Mouse (Mus musculus) adrenal gland, postnatal 10 days (tissue): ENCODE measurements at regions not wholly inside any gene's neighbourhood (a gene's known extent, or its start where the extent isn't known, plus 50 kb on each side); places are given as distances from the start of the nearest gene placed in this dataset.

ENCODE experiments used
- DNase-seq: peaks from one replicate; pipeline ENCODE4 v3.0.0; 2021; ENCODE audit warnings: mixed read lengths

DNA sequence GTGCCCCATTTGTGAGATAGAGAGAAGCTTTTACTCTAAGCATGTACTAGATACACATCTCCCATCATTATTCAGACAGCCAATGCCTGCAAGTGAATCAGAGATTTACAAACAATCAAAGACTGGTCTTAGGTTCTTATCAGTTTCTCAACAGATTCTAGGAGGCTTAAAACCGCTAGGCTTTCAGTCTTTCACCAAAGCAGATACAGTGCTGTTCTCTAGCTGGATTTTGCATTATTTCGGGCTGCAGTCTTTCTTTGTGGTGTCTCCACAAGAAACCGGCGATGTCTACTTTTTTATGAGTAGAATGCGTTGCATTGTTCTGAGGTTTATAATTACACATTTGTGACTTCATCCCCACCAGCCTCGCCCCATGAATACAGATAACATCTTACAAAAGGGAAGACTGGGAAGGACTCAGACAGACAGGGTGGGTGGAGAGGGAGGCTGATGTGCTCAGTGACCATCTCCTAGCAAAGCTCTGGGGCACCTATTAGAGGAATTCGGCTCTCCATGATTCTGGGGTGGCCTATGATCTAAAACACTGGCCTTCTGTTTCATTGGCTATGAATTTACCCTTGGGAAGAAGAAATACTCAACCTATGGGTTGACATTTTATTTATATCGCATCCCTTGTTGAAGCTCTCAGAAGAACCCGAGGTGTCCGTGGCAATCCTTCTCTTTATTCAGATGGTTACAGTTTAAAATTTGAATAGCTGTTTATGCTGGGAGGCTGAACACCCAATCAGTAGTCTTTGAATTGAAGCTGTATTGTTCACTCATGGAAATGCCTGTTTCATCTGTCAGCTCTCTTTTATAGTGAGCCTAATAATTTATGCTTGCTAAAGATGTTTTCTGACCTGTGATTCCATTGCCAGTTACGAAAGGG is 343.8 kb downstream of the Tmem161b start:
- no peak for DNase-seq

GRCm38 (mm10) chr13:84566533-84566832 is 344.4 kb downstream of the Tmem161b start:
- peak; percentile 5 for DNase-seq

- DNase-seq: no peak
Observed at GRCm38 (mm10) chr13:84569371-84569770, 347.3 kb downstream of the Tmem161b start.

DNA sequence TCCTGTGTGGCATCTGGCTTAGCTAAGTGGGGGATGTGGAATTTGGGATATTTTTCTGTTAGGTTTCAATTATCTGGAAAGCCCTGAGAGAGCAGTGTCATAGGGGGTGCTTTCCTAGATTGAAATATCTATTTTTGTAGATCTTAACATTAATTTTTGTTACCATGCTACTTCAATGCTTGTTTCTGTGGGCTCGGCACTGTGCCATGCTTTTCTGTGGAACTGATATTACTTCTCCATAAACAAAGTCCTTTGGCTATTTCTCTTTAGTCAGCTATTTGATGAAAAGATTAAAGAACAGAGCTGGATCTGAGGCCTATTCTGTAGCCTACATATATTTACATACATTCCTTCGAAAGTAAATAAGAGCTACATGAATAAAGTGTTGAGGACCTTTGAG is 348.1 kb downstream of the Tmem161b start:
- no peak for DNase-seq

GRCm38 (mm10) chr13:84570984-84571844 is 349.1 kb downstream of the Tmem161b start:
- no peak for DNase-seq

DNA sequence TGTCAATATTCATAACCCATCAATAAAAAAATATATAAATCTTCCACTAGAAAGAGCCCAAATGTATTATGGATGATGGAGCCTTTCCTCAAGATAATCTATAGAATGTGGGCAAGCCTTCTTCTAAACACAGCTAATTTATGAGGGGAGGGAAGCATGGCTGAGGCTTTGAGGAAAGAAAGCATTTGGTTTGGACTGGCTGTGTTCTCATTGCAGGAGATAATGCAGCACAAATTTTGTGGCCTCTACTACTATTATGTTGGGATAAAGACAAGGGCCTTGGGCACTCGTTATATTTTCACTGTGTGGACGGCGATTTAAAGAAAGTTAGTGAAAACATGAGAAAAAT is 349.7 kb downstream of the Tmem161b start:
- DNase-seq: no peak

GRCm38 (mm10) chr13:84572231-84572630 is 350.1 kb downstream of the Tmem161b start:
- DNase-seq: no peak

DNA sequence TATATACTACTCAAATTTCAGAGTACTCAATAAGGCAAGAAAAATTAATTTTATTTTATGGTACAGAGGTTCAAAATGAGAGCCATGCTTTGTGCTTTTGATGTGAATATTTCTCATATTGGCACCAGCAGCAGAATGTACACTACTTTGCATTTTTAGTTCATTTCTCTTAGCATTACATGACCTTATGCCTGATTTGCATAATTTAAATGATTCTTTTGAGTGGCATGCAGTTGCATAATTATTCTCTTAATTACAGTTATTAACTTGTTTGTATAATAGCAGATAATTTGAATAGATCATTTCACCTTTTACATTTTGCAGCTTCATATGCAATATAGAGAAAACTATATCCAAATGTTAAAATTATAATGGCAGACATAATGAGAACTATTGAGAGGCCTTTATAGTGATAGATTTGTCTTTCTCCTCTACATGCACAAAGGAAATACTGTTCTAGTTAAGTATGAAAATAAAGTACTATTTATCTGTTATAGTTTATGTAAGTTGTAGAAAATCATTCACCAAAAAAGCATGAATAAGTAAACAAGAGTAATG is 374.6 kb downstream of the Tmem161b start:
- no peak for DNase-seq

DNA sequence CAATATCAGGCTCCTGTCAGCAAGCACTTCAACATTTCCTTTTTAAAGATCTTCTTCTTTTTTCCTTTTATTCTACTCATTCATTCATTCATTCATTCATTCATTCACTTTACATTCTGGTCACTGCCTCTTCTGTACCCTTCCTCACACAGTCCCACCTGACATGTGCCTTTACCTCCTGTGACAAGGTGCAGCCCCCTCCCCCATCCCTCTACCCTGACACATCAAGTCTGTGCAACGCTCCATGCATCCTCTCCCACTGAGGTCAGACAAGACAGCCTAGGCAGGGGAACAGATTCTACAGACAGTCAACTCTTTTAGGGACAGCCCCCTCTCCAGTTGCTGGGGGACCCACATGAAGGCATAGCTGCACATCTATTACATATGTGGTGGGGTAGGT is 380.5 kb downstream of the Tmem161b start:
- DNase-seq: no peak

DNA sequence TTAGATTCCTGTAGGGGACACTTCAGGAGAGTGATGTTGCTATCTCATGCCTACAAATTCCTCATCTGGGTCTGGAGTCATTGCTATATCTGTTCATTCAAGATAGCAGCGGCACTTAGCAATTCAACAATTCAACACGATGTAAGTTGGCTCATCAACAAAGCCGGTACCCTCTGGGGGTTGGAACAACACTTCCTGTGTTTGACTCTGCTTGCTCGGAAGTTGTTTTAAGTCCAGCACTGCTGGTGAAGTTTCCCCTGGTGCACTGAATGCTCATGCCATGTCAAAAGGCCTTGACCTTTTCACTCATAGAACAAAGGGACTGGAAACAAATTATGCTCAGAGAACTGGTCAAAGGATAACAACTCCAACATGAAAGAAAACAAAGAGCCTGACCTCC is 390.4 kb downstream of the Tmem161b start:
- peak; percentile 14 for DNase-seq

- DNase-seq: peak; percentile 40
Observed at GRCm38 (mm10) chr13:84613004-84613403, 390.9 kb downstream of the Tmem161b start.

DNA sequence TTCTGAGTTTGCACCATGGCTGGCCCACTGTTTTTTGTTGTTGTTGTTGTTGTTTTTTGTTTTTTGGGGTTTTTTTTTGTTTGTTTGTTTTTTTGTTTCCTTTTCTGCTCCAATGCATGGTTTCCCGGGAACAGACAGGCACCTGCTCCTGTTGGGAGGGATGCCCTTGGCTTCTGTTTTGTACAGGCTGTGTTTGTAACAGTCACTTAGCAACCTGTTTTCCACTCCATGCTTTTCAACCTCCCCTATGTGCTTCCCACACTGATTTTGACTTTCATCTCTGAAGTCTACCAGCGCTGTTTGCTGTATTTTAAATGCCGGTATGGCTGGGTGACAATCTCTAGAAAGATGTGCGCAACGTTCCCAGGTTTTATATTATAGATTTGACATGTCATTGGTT is 402.6 kb downstream of the Tmem161b start:
- no peak for DNase-seq

DNA sequence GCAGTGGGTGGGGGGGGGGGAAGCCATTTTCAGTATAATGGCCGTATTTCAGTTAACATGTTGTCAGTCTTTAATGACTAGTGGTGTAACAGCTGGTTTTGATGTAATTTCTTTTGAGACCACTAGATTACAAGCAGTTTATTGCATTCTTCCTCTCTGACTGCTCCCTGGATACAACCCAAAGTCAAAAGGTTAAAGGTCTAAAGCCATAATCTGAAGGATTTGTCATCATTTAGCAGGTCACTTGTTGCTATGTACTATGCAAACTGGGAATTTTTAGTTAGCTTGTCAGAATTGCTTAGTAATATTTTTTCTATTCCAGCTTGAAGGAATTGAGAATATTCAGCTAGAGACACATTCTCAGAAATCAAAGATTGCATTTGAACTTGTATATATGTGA is 403.4 kb downstream of the Tmem161b start:
- no peak for DNase-seq

GRCm38 (mm10) chr13:84625927-84626326 is 403.8 kb downstream of the Tmem161b start:
- DNase-seq: no peak

- no peak for DNase-seq
Observed at GRCm38 (mm10) chr13:84626397-84626796, 404.3 kb downstream of the Tmem161b start.

DNA sequence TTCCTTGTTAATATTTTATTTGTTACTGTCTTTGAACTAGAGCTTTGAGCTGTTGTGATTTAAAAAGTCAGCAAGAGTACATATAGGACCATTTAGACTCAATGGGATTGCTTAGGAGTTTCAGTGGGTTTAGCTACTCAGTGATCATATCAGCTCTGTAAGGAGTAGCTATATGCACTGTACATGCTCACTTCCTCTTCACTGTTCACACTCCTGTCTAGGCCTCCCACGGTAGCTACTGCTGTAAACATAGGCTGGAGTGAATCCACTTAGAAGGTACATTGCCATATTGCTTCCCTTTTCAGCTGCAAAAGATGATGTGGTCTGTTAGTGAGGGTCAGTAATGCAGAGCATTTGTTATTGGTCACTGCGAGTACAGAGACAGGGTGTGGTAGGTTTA is 408.6 kb downstream of the Tmem161b start:
- DNase-seq: no peak

DNA sequence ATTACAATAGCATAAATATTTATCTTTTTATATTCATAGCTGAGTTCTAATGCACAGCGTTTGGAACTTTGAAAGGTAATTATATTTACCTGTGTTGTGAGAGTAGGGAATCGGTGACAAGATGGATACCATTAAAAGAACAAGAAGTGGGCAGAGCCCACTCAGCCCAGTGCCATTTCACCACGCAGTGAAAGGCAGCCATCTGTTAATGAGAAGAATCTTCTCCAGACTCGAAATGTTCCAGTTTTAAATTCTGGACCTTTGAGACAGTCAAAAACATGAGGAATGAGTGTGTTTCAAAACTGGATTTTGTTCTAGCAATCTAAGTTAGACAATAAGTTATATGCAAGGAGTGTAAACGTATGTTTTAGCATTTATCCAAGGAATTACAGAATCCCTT is 410.4 kb downstream of the Tmem161b start:
- DNase-seq: no peak

DNA sequence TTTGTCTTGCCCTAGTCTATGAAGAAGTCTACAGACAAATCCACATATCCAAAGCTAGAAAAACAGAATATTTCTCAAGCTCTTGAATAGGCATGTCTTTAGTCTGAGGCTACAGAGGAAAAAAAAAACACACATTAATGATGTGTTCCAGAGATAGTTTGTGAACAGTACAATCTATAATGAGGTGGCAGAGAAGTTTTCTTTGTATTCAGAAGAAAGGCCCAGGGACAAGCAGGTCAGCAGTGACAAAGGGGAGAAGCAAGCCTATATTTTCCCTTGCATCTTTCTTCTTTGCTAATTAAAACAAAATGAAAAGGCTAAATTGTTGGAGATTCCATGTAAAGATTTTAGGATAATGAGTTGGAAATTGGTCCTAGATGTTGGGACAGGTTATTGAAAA is 414.7 kb downstream of the Tmem161b start:
- no peak for DNase-seq

GRCm38 (mm10) chr13:84637606-84638005 is 415.5 kb downstream of the Tmem161b start:
- peak; percentile 7 for DNase-seq

DNA sequence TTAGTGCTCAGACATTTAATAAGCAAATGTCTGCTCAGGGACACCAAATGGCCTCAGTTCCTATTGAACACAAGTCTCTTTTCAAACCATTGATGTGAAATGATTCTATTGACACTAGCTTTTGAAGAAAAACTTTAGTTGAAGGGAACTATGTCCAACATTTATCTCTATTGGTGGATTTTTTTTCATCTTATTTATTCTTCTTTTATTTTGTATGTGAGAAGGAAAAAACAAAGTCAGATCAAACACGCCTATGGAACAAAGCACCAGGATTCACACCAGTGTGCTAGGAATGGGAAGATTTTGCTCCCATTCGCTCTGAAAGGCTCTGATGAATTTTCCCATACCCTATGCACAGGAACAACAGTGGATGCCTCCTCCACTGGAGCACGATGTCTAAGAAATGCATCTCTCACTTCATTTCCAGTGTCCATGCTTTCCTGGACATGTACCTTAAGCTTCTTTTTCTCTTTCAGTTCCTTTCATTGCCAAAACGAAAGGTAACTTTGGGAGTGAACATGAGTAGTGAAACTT is 416.4 kb downstream of the Tmem161b start:
- no peak for DNase-seq

DNA sequence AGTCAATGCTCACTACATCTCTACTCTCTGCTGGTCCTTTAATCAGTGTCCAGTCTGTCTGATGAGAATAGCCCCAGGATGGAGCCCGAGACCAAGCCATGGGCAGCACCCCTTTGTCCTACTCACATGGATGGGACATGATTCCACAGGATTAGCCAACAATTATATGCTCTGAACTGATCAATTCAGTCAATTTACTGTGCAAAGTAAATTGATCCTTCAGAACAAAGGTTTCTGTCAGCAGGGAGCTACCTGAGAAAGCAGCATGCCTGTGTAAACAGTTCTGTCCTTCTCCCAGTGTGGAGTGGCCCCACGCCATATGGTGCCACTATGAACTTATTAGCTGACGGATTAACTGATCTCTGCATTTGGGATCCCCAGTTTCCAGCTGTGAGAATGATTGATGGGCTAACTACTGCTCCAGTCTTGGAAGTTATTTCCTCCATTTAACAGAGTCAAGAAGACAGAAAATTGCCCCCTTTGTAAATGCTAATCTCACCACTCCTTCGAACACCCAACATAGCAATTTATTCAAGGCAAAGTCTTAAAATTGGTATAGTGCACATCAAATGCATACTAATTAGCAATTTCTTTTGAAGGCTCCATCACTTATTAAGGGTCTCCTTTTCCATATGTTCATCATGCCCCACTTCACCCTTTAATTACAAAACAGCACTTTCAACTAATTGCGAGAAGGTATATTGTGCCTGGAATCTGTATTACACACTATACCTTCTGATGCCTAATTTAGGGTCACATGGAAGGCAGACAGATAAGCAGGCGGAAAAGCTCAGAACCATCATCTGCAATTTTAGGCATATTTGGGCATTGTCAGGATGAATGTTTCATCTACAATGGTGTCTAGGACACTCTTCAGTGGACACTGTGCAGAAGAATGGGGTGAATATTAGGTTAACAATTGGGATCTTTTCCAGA is 417.3 kb downstream of the Tmem161b start:
- no peak for DNase-seq

- DNase-seq: no peak
Observed at GRCm38 (mm10) chr13:84644024-84644423, 421.9 kb downstream of the Tmem161b start.
